Mouse (Mus musculus) MEL (cell line): ENCODE measurements around the gene Dntt. TPM values are rescaled to one million over a fixed set of nuclear protein-coding genes. Genes with fewer than 3 reads are reported as not detected.

Experiments used
- DNase-seq: peaks from one replicate; pipeline ENCODE4 v3.0.0; 2011; ENCODE audit warnings: low read depth, low spot score
- H3K27ac ChIP-seq: 2 replicates; pipeline ENCODE4 v1.5.1; 2012; ENCODE audit warnings: low read depth, mild to moderate bottlenecking, control low read depth, low read length, moderate library complexity; ENCODE audit not compliant: control insufficient read depth
- H3K27me3 ChIP-seq, 2 experiments: fragments of 150-350 bp in 1 of 2; sonication (generic) in 1 of 2; 2 replicates each; pipeline ENCODE4 v1.6.1; 2012; ENCODE audit warnings: low read length in 2 of 2, mild to moderate bottlenecking in 2 of 2, improper control_type of control experiment in 1 of 2, moderate library complexity in 1 of 2; ENCODE audit not compliant: insufficient read depth in 2 of 2, control insufficient read depth in 1 of 2
- H3K36me3 ChIP-seq, 2 experiments: 2 replicates each; pipeline ENCODE4 v1.6.1; 2012 to 2014; ENCODE audit warnings: low read length in 2 of 2, improper control_type of control experiment in 1 of 2, inconsistent platforms in 1 of 2, mild to moderate bottlenecking in 1 of 2; ENCODE audit not compliant: insufficient read depth in 2 of 2, control insufficient read depth in 1 of 2
- H3K4me1 ChIP-seq, 2 experiments: fragments of 150-350 bp in 1 of 2; sonication (generic) in 1 of 2; 2 replicates each; pipeline ENCODE4 v1.6.1; 2012; ENCODE audit warnings: low read length in 2 of 2, improper control_type of control experiment in 1 of 2, mild to moderate bottlenecking in 1 of 2; ENCODE audit not compliant: insufficient read depth in 2 of 2, control insufficient read depth in 1 of 2
- H3K4me3 ChIP-seq, 2 experiments: fragments of 150-350 bp in 1 of 2; sonication (generic) in 1 of 2; 2 replicates each; pipeline ENCODE4 v1.5.1; 2012; ENCODE audit warnings: low read depth in 2 of 2, low read length in 2 of 2, mild to moderate bottlenecking in 2 of 2, moderate library complexity in 2 of 2, control low read depth in 1 of 2, improper control_type of control experiment in 1 of 2; ENCODE audit not compliant: control insufficient read depth in 1 of 2, insufficient read depth in 1 of 2
- H3K79me2 ChIP-seq: 2 replicates; pipeline ENCODE4 v1.6.1; 2012; ENCODE audit warnings: mild to moderate bottlenecking, low read length, moderate library complexity; ENCODE audit not compliant: control insufficient read depth, poor library complexity, insufficient read depth
- H3K9ac ChIP-seq: 2 replicates; pipeline ENCODE4 v1.6.1; 2012; ENCODE audit warnings: low read depth, mild to moderate bottlenecking, control low read depth, low read length, moderate library complexity; ENCODE audit not compliant: control insufficient read depth, poor library complexity, severe bottlenecking
- H3K9me3 ChIP-seq: fragments of 150-350 bp; sonication (generic); replicated peaks from 2 replicates; pipeline ENCODE4 v1.6.1; 2012; ENCODE audit warnings: mild to moderate bottlenecking, low read length, improper control_type of control experiment, moderate library complexity; ENCODE audit not compliant: insufficient read depth
- BHLHE40 ChIP-seq: IDR thresholded peaks from 2 replicates; pipeline ENCODE4 v1.6.1; 2012; ENCODE audit warnings: low read depth, mild to moderate bottlenecking, inconsistent platforms, low read length, improper control_type of control experiment, borderline replicate concordance
- CHD2 ChIP-seq: IDR thresholded peaks from 2 replicates; pipeline ENCODE4 v1.6.1; 2011; ENCODE audit warnings: low read length, improper control_type of control experiment
- ELF1 ChIP-seq: IDR thresholded peaks from 2 replicates; pipeline ENCODE4 v1.6.1; 2014; ENCODE audit warnings: low read depth, mild to moderate bottlenecking, inconsistent platforms, low read length, improper control_type of control experiment, moderate library complexity
- ETS1 ChIP-seq: IDR thresholded peaks from 2 replicates; pipeline ENCODE4 v1.6.1; 2012; ENCODE audit warnings: low read depth, mild to moderate bottlenecking, inconsistent platforms, low read length, improper control_type of control experiment, moderate library complexity
- GATA1 ChIP-seq: IDR thresholded peaks from 2 replicates; pipeline ENCODE4 v1.6.1; 2011; ENCODE audit warnings: low read depth, low read length, improper control_type of control experiment
- KAT2A ChIP-seq: conservative IDR thresholded peaks from 2 replicates; pipeline ENCODE4 v1.6.1; 2012; ENCODE audit warnings: low read depth, low read length, improper control_type of control experiment, inconsistent platforms
- MAFK ChIP-seq: IDR thresholded peaks from 2 replicates; pipeline ENCODE4 v1.6.1; 2011; ENCODE audit warnings: low read depth, mild to moderate bottlenecking, low read length, improper control_type of control experiment, borderline replicate concordance
- MAX ChIP-seq: IDR thresholded peaks from 2 replicates; pipeline ENCODE4 v1.6.1; 2011; ENCODE audit warnings: low read length, improper control_type of control experiment
- MAZ ChIP-seq: IDR thresholded peaks from 2 replicates; pipeline ENCODE4 v1.6.1; 2012; ENCODE audit warnings: low read depth, mild to moderate bottlenecking, inconsistent platforms, low read length, improper control_type of control experiment
- MYB ChIP-seq: IDR thresholded peaks from 2 replicates; pipeline ENCODE4 v1.6.1; 2011; ENCODE audit warnings: mild to moderate bottlenecking, low read depth, low read length, improper control_type of control experiment
- NELFE ChIP-seq: IDR thresholded peaks from 2 replicates; pipeline ENCODE4 v1.6.1; 2011; ENCODE audit warnings: low read depth, low read length, improper control_type of control experiment
- POLR2A ChIP-seq, 2 experiments: IDR thresholded peaks; 2 replicates each; pipeline ENCODE4 v1.6.1; 2011 to 2012; ENCODE audit warnings: low read length in 2 of 2, mild to moderate bottlenecking in 2 of 2, control low read depth in 1 of 2, improper control_type of control experiment in 1 of 2, low read depth in 1 of 2, moderate library complexity in 1 of 2; ENCODE audit not compliant: control insufficient read depth in 1 of 2, insufficient read depth in 1 of 2, poor library complexity in 1 of 2
- POLR2AphosphoS2 ChIP-seq: IDR thresholded peaks from 2 replicates; pipeline ENCODE4 v1.6.1; 2011; ENCODE audit warnings: low read length, improper control_type of control experiment
- SMC3 ChIP-seq: IDR thresholded peaks from 2 replicates; pipeline ENCODE4 v1.6.1; 2011; ENCODE audit warnings: low read depth, low read length, improper control_type of control experiment
- TBP ChIP-seq: IDR thresholded peaks from 2 replicates; pipeline ENCODE4 v1.8.0; 2011; ENCODE audit warnings: low read depth, low read length, improper control_type of control experiment
- USF2 ChIP-seq, 2 experiments: IDR thresholded peaks; 2 replicates each; pipeline ENCODE4 v1.6.1; 2011 to 2012; ENCODE audit warnings: improper control_type of control experiment in 2 of 2, low read length in 2 of 2, borderline replicate concordance in 1 of 2, inconsistent platforms in 1 of 2, low read depth in 1 of 2, mild to moderate bottlenecking in 1 of 2; ENCODE audit not compliant: insufficient read depth in 1 of 2
- ZC3H11A ChIP-seq: IDR thresholded peaks from 2 replicates; pipeline ENCODE4 v1.6.1; 2012; ENCODE audit warnings: low read depth, mild to moderate bottlenecking, inconsistent platforms, low read length, improper control_type of control experiment
- ZNF384 ChIP-seq: IDR thresholded peaks from 2 replicates; pipeline ENCODE4 v1.6.1; 2012; ENCODE audit warnings: low read depth, mild to moderate bottlenecking, inconsistent platforms, low read length, improper control_type of control experiment
- polyA plus RNA-seq, 2 experiments: library from polyadenylated mRNA; stranded (reverse) in 1 of 2; unstranded in 1 of 2; fragments of >175 nt in 1 of 2; fragments of >200 nt in 1 of 2; gene quantifications; 2 replicates each; pipeline versions ENCODE4 v1.2.1 to v1.2.4; 2012; ENCODE audit warnings: low replicate concordance in 2 of 2, low read depth in 1 of 2; ENCODE audit not compliant: insufficient read length in 2 of 2, insufficient read depth in 1 of 2, missing spikeins in 1 of 2
- total RNA-seq: library from RNA; depleted of rRNA; stranded (reverse); fragments of 300-350 nt; gene quantifications from 2 replicates; pipeline ENCODE4 v1.2.3, GENCODE M21; 2012; rRNA removed

Gene Dntt
- not detected in 2 replicates for total RNA-seq
- polyA plus RNA-seq, result not detected

- H3K9ac ChIP-seq, result no peak within 1 kb of the TSS
- H3K27me3 ChIP-seq, result peaks cover 8 to 13% of the 10 kb centered on the region in 2 experiments
- TF ChIP-seq BHLHE40 (no peak), GATA1 (no peak), ETS1 (no peak), ELF1 (no peak), CHD2 (no peak), ZC3H11A (no peak), NELFE (no peak), TBP (no peak), ZNF384 (no peak), USF2 (IDR thresholded peaks at IDR 0.05; ENCODE audit: borderline replicate concordance in 1 of 2, insufficient read depth in 1 of 2, low read depth in 1 of 2, low read length in 2 of 2) (no peak), MYB (no peak), POLR2A (IDR thresholded peaks at IDR 0.05; ENCODE audit: control insufficient read depth in 1 of 2, insufficient read depth in 1 of 2, low read depth in 1 of 2, low read length in 2 of 2, poor library complexity in 1 of 2) (no peak), POLR2AphosphoS2 (no peak), MAX (no peak)
- H3K36me3 ChIP-seq, result peaks cover 0 to 3% of the 10 kb centered on the region in 2 experiments; a peak in 1 of 4 replicates
- no peak within 1 kb of the TSS for H3K27ac ChIP-seq
- no peaks in the 10 kb centered on the region for H3K4me1 ChIP-seq
- H3K9me3 ChIP-seq, result no peaks in the 10 kb centered on the region
- DNase-seq, result no peak
- H3K79me2 ChIP-seq, result no peaks in the 10 kb centered on the region
- H3K4me3 ChIP-seq, result no peak within 1 kb of the TSS
Observed at GRCm38 (mm10) chr19:41029219-41029618, at the start of gene Dntt. Gene Dntt, plus strand, starts transcription at chr19:41029275.

- Histone ChIP-seq H3K4me1 (no peaks in the 10 kb centered on the region), H3K27me3 (peaks cover 0 to 5% of the 10 kb centered on the region in 2 experiments; a peak in 3 of 4 replicates), H3K79me2 (no peaks in the 10 kb centered on the region), H3K9me3 (no peaks in the 10 kb centered on the region), H3K36me3 (no peaks in the 10 kb centered on the region), H3K4me3 (no peak overlapping the region), H3K9ac (no peak overlapping the region), H3K27ac (no peak overlapping the region)
- TF ChIP-seq MAFK, result no peak
- TF ChIP-seq NELFE, result no peak
- no peak for TF ChIP-seq MAZ
- TF ChIP-seq SMC3, result no peak
- TF ChIP-seq ZNF384, result no peak
- no peak for TF ChIP-seq KAT2A
- DNase-seq, result no peak
Observed at GRCm38 (mm10) chr19:40980671-40981070, 48.4 kb upstream of the Dntt start.
